Mouse (Mus musculus) heart, postnatal 0 days (tissue): ENCODE measurements at regions not wholly inside any gene's neighbourhood (a gene's known extent, or its start where the extent isn't known, plus 50 kb on each side); places are given as distances from the start of the nearest gene placed in this dataset.

ENCODE experiments used
- CTCF ChIP-seq: IDR thresholded peaks from 2 replicates; pipeline ENCODE4 v1.5.1; 2016; ENCODE audit warnings: antibody characterized with exemption, control low read depth, low read depth
- EP300 ChIP-seq: IDR thresholded peaks from 2 replicates; pipeline ENCODE4 v1.6.1; 2016; ENCODE audit warnings: antibody characterized with exemption, low read depth

DNA sequence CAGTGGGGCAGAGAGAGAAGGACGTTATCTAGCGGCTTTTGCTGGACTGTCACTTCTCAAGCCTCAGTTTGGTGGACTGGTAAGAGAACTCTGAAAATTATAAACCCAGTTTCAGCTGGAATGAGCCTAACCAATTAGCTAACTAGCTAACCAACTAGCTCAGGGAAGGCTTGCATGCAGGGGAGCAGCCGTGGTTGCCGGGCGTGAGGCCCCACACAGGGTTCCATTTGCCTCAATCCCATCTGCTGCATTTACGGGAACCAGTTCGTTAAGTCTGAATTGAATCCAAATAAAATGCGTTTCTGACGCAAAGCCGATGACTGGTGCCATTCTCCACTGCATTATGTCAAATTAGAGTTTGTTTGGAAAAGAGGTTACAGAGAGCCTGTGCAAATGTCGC, 123.9 kb upstream of the Mpdz start:
- no peak for TF ChIP-seq CTCF
- TF ChIP-seq EP300: no peak
